Mouse (Mus musculus) ES-Bruce4 (cell line): ENCODE measurements at regions not wholly inside any gene's neighbourhood (a gene's known extent, or its start where the extent isn't known, plus 50 kb on each side); places are given as distances from the start of the nearest gene placed in this dataset.
"Not testable (repeated sequence)": the region's sequence is repeated elsewhere in the genome, so short reads cannot be mapped to it uniquely, and the experiment has no call there.

Experiments
- H3K27ac ChIP-seq: 2 replicates; pipeline ENCODE4 v1.5.1; 2012; ENCODE audit warnings: low read length, inconsistent platforms; ENCODE audit not compliant: insufficient read depth
- H3K27me3 ChIP-seq: 2 replicates; pipeline ENCODE4 v1.6.1; 2012; ENCODE audit warnings: mild to moderate bottlenecking, low read length, inconsistent platforms; ENCODE audit not compliant: control insufficient read depth, poor library complexity, insufficient read depth, severe bottlenecking
- H3K36me3 ChIP-seq: 2 replicates; pipeline ENCODE4 v1.6.1; 2012; ENCODE audit warnings: inconsistent platforms, mild to moderate bottlenecking, low read length, moderate library complexity; ENCODE audit not compliant: control insufficient read depth, poor library complexity, insufficient read depth, severe bottlenecking
- H3K4me1 ChIP-seq: one replicate; pipeline ENCODE4 v1.8.1; 2011; ENCODE audit warnings: low read length; ENCODE audit not compliant: control insufficient read depth, insufficient read depth
- H3K4me3 ChIP-seq: 2 replicates; pipeline ENCODE4 v1.5.1; 2011; ENCODE audit warnings: low read depth, mild to moderate bottlenecking, low read length
- H3K9ac ChIP-seq: 2 replicates; pipeline ENCODE4 v1.6.1; 2012; ENCODE audit warnings: low read depth, mild to moderate bottlenecking, inconsistent platforms; ENCODE audit not compliant: poor library complexity, severe bottlenecking
- H3K9me3 ChIP-seq: replicated peaks from 2 replicates; pipeline ENCODE4 v1.6.1; 2012; ENCODE audit warnings: mild to moderate bottlenecking, low read length, inconsistent platforms; ENCODE audit not compliant: control insufficient read depth, poor library complexity, insufficient read depth, severe bottlenecking
- CTCF ChIP-seq: IDR thresholded peaks from one replicate; pipeline ENCODE4 v1.8.1; 2011; ENCODE audit warnings: low read depth, low read length
- EP300 ChIP-seq: IDR thresholded peaks from 2 replicates; pipeline ENCODE4 v1.6.1; 2011; ENCODE audit warnings: low read depth, low read length; ENCODE audit not compliant: insufficient read depth
- POLR2A ChIP-seq: IDR thresholded peaks from one replicate; pipeline ENCODE4 v1.8.1; 2011; ENCODE audit warnings: low read length; ENCODE audit not compliant: insufficient read depth

DNA sequence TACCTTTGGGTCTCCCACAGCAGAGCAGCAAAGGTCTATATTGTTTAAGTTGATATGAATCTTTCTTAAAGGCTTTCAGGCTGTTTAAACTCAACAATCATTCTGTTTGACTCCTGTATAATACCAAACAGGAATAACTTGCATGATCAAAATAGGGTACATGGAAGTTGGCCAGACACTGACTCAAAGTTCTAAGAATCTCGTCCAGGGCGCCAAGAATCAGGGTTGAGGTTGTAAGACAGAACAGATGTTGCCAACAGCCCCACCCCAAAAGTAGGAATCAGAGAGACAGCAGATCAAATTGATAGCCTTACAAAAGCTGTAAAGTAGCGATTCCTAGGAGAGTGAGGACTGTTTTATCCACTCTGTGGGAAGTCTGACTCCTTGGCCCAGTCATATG, 88.3 kb upstream of the Prlr start:
- Histone ChIP-seq H3K27me3 (no peaks in the 10 kb centered on the region), H3K36me3 (no peaks in the 10 kb centered on the region), H3K27ac (no peak overlapping the region), H3K4me1 (no peaks in the 10 kb centered on the region), H3K4me3 (no peak overlapping the region), H3K9me3 (no peaks in the 10 kb centered on the region), H3K9ac (no peak overlapping the region)
- no peak for TF ChIP-seq POLR2A
- no peak for TF ChIP-seq EP300
- no peak for TF ChIP-seq CTCF

DNA sequence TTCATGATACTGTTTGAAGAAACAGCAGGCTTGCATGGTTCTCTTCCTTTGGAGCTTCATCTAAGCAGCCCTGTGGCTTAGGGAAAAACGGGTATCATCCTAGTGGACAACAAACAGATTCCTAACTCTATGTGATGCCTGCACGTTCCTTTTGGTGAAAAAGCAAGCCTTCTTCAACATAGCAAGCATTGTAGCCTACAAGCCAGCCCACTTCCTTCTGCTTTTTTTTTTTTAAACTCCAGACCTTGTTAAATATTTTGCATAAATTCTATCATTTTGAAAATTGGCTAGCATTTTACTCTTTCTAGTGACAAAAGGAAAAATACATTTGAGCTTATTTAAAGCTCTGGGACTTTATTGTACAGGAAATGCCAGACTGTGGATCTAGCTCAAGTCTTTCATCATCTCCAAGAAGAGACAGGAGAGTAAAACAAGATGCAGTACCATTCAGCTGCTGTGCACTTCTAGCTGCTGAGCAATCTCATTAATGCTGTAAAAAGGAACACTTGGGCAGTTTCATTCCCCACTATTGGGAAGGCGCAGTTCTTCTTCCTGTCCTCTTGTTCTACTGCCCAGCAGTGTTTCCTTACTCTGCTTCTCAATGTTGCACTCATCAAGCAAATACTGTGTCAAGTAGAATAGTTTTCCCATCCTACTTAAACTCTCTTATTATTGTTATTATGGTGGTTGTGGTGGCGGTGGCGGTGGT, 86.5 kb upstream of the Prlr start:
- TF ChIP-seq CTCF (no peak), POLR2A (no peak), EP300 (no peak)
- no peaks in the 10 kb centered on the region; the same call in 1 of the 2 replicates for H3K9me3 ChIP-seq
- H3K27ac ChIP-seq: no peak overlapping the region
- no peaks in the 10 kb centered on the region for H3K36me3 ChIP-seq
- H3K9ac ChIP-seq: no peak overlapping the region
- no peaks in the 10 kb centered on the region for H3K4me1 ChIP-seq
- H3K4me3 ChIP-seq: no peak overlapping the region
- no peaks in the 10 kb centered on the region for H3K27me3 ChIP-seq

DNA sequence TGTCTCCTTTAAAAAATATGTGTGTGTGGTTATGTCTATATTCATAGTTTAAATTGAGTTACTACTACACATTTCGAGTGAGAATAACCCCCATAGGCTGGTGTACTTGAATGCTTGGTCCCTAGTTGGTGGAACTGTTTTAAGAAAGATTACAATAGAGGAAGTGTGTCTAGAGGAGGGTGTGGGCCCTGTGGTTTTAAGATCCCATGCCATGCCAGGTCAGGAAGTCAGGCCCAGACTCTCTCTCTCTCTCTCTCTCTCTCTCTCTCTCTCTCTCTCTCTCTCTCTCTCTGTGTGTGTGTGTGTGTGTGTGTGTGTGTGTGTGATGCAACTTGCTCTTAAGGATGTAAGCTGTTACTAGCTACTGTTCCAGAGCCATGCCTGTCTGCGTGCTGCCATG, 73.7 kb upstream of the Prlr start:
- Histone ChIP-seq H3K27ac (no peak overlapping the region), H3K4me3 (no peak overlapping the region), H3K4me1 (peaks cover 5% of the 10 kb centered on the region), H3K9me3 (no peaks in the 10 kb centered on the region), H3K36me3 (no peaks in the 10 kb centered on the region), H3K9ac (no peak overlapping the region), H3K27me3 (no peaks in the 10 kb centered on the region)
- no peak for TF ChIP-seq POLR2A
- no peak for TF ChIP-seq CTCF
- no peak for TF ChIP-seq EP300

DNA sequence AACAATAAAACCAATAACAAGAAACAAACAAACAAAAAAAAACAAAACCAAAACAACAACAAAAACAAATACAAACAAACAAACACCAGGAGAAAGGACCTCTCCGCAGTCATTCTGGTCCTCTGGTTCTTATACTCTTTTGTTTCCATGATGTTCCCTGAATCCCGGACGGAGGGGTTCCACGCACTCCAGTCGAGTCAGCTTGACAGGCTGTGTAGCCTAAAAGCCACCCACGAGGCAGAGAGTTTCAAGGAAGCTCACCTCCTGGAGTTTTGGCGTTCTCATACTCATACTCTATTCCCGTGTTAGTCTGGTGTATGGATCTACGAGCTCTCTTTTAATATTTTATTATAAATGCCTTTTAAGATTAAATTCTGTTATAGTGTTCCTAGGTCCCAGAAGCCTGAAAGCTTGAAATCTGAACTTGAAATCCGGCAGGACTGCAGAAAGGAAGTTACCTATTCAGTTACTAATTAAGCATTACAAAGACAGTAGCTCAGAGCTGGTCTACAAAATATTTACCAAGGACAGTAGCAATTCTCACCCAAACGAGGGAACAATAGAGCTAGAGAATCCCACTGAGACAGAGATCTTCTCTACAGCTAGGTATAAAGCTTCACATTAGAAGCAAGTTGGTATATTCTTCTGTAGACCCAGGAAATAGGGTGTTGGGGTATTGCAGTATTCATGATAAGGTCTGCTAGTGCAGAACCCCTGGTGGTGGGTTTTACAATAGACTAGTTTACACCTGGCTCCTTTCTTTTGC, 71.6 kb upstream of the Prlr start:
- H3K9ac ChIP-seq, H3K4me3 ChIP-seq, H3K4me1 ChIP-seq, H3K9me3 ChIP-seq, H3K27me3 ChIP-seq, H3K36me3 ChIP-seq: not testable (repeated sequence)
- H3K27ac ChIP-seq: peak overlapping the region; percentile 31; the same call in 1 of the 2 replicates

DNA sequence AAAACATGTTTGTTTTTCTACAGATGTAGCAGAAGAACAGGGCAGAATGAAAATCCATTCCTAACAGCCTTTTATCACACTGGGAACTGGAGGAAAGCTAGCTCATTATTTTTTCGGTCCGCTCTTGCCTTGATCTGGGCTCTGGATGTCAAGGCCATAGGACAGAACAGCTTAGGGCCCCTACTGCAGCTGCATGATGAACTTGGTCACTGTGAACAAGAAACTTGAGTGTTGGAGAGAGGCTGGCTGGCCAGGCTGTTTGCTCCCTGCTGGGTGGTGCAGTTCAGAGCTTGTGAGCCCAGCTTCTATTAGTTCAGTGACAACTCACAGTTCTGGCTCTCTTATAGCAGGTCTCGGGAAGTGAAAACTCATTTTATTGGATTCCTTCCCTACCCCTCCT, 70.2 kb upstream of the Prlr start:
- H3K27ac ChIP-seq: 0 out of 2 replicates have a peak overlapping the region, but pooled peaks have one; percentile 54
- no peak for TF ChIP-seq EP300
- no peak for TF ChIP-seq CTCF
- no peak for TF ChIP-seq POLR2A
- no peak overlapping the region for H3K9ac ChIP-seq
- H3K4me1 ChIP-seq: peaks cover 5% of the 10 kb centered on the region
- H3K36me3 ChIP-seq: no peaks in the 10 kb centered on the region
- 0 out of 2 replicates have a peak, but pooled peaks cover 3% of the 10 kb centered on the region for H3K9me3 ChIP-seq
- no peak overlapping the region for H3K4me3 ChIP-seq
- H3K27me3 ChIP-seq: no peaks in the 10 kb centered on the region
